Mouse (Mus musculus) olfactory bulb, adult 2 months (tissue): Measurements from ENCODE around the gene Synpo2.

Experiments used
- CTCF ChIP-seq: fragments of 200-500 bp; IDR thresholded peaks from 2 replicates; pipeline ENCODE4 v1.5.1; 2012; ENCODE audit warnings: low read depth, mild to moderate bottlenecking, low read length, moderate library complexity; ENCODE audit not compliant: insufficient read depth
- POLR2A ChIP-seq: fragments of 200-500 bp; IDR thresholded peaks from 2 replicates; pipeline ENCODE4 v1.6.1; 2012; ENCODE audit warnings: mild to moderate bottlenecking, low read depth, low read length, moderate library complexity; ENCODE audit not compliant: insufficient read depth

GRCm38 (mm10) chr3:123145942-123146341 lies 90.0 kb downstream of the Synpo2 start:
- TF ChIP-seq CTCF = no peak
- no peak for TF ChIP-seq POLR2A
